Mouse (Mus musculus) heart, embryonic 15.5 days (tissue): Measurements from ENCODE around the gene Hist1h4c. TPM values are rescaled to one million over a fixed set of nuclear protein-coding genes. Genes with fewer than 3 reads are reported as not detected.

ENCODE experiments used
- ATAC-seq: fragments of 200-750 bp; cut with Nextera tagmentation; replicated peaks from 2 replicates; pipeline ENCODE4 v1.8.0; 2017; ENCODE audit warnings: low read depth, moderate TSS enrichment; ENCODE audit not compliant: insufficient number of reproducible peaks, insufficient read depth, low FRiP score
- H3K27ac ChIP-seq: fragments of 300-500 bp; sonication (generic); 2 replicates; pipeline ENCODE4 v1.5.1; 2015; ENCODE audit warnings: mild to moderate bottlenecking, inconsistent platforms
- H3K27me3 ChIP-seq: fragments of 300-500 bp; sonication (generic); 2 replicates; pipeline ENCODE4 v1.6.1; 2015; ENCODE audit warnings: inconsistent platforms
- H3K36me3 ChIP-seq: fragments of 300-500 bp; sonication (generic); 2 replicates; pipeline ENCODE4 v1.6.1; 2015; ENCODE audit warnings: mild to moderate bottlenecking, inconsistent platforms
- H3K4me1 ChIP-seq: fragments of 300-500 bp; sonication (generic); replicated peaks from 2 replicates; pipeline ENCODE4 v1.6.1; 2015; ENCODE audit warnings: inconsistent platforms
- H3K4me2 ChIP-seq: fragments of 300-500 bp; sonication (generic); 2 replicates; pipeline ENCODE4 v1.6.1; 2015; ENCODE audit warnings: inconsistent platforms, mild to moderate bottlenecking, moderate library complexity
- H3K4me3 ChIP-seq: fragments of 300-500 bp; sonication (generic); 2 replicates; pipeline ENCODE4 v1.5.1; 2015; ENCODE audit warnings: mild to moderate bottlenecking, inconsistent platforms
- H3K9ac ChIP-seq: fragments of 300-500 bp; sonication (generic); 2 replicates; pipeline ENCODE4 v1.6.1; 2015; ENCODE audit warnings: mild to moderate bottlenecking, inconsistent platforms
- H3K9me3 ChIP-seq: fragments of 300-500 bp; sonication (generic); replicated peaks from 2 replicates; pipeline ENCODE4 v1.6.1; 2016; ENCODE audit warnings: inconsistent platforms
- WGBS: fragments of 180-500 bp; shearing (Covaris S2); methylation state at CpG from one replicate; pipeline ENCODE4 v1.1.7; 2015; ENCODE audit warnings: mixed read lengths; 5-methylcytosine and 5-hydroxymethylcytosine counted together
- microRNA-seq: library from miRNA; unstranded; fragments of <30 nt; microRNA quantifications from one replicate; pipeline ENCODE4, GENCODE M21; 2016
- polyA plus RNA-seq: library from polyadenylated mRNA; unstranded; fragments of >200 nt; fragmentation: Nextera tagmentation; extraction: Ambion mirVana; gene quantifications from 2 replicates; pipeline ENCODE4 v1.2.1, GENCODE M21; 2015

Gene Hist1h4c
- polyA plus RNA-seq, 1 experiment from 2014 or later, result 2.4 TPM

DNA sequence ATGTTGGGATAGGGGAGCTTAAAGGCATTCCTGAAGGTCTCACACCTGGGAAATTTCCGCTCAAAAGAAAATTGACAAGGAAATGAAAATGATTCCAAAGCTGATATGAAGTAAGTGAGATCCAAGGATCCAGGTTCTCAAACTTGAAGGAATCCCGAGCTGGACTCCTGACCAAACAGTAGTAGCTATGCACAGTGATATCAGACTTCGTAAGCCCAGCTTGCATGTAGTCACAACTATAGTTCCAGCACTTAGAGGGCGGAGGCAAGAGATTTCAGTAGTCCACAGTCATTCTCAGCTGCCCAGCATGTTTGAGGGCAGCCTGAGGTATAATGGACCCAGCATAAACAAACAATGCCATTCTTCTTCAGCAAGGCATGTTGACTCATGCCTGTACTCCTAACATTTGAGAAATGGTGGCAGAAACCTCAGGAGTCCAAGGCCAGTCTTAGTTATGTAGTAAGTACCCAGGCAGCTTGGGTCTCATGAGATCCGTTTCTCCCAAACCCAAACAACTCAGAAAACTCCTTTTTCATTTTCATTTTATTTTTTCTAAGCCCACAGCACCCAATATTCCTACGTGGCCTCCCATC is 16.2 kb downstream of the Hist1h4c start:
- no peak overlapping the region for H3K4me2 ChIP-seq
- no peaks in the 10 kb centered on the region for H3K9me3 ChIP-seq
- peaks cover 19% of the 10 kb centered on the region for H3K4me1 ChIP-seq
- H3K9ac ChIP-seq, result no peak overlapping the region
- H3K36me3 ChIP-seq, result no peaks in the 10 kb centered on the region
- H3K27me3 ChIP-seq, result no peaks in the 10 kb centered on the region
- no peak for ATAC-seq
- 82% methylated on average over 6 of the region's 6 CpGs for WGBS
- H3K4me3 ChIP-seq, result no peak overlapping the region
- H3K27ac ChIP-seq, result no peak overlapping the region

DNA sequence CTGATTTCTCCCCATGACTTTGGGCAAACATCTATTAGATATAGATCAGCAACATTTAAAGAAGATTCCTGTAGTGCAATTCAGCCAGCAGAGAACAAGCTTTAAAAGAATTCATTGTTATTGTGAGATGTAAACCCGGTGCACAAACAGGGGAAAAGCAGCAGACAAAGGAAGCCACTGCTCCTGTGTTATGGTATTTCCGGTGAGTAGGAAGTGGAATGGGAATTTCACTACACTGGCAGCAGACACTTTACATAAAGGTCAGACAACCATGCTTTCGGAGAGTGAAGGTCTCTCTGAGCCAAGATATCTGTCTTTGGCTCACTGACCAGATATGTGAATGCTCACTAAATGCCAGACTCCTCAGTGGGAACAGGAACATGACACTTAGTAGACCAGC is 35.7 kb downstream of the Hist1h4c start:
- ATAC-seq, result no peak
- no peak overlapping the region for H3K9ac ChIP-seq
- WGBS, result 56% methylated on average over 3 of the region's 3 CpGs
- H3K4me3 ChIP-seq, result no peak overlapping the region
- H3K36me3 ChIP-seq, result no peaks in the 10 kb centered on the region
- H3K4me1 ChIP-seq, result no peaks in the 10 kb centered on the region
- H3K27ac ChIP-seq, result no peak overlapping the region
- no peak overlapping the region for H3K4me2 ChIP-seq
- H3K9me3 ChIP-seq, result no peaks in the 10 kb centered on the region
- no peaks in the 10 kb centered on the region for H3K27me3 ChIP-seq

DNA sequence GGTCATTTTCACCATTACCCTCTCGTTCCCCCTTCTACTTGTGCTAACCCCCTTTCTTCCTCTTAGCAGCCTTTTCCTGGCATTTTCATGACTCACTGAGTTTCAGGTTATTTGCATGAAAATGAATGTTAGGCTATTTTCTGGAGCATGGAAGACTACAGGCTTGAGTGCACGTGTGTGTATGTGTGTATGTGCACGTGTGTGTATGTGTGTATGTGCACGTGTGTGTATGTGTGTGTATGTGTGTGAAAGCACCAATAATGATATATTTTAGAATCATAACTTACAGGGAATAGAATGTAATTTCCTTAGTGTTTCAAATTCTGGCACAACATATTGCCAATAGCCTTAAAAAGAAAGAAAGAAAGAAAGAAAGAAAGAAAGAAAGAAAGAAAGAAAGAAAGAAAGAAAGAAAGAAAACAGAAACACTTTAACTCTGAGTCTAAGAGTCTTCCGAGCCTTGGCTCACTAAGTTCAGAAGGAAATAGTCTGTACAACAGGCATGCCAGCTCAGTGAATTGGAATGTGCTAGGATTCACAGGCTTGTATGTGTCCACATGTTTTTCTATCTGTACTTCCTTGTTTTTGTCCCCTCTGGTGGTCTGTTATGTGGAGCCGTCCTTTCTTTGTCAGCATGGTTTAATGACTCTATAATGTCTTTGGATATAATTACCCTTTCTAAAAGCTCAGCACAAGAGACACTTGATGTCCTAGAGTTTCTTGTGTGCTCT is 38.5 kb downstream of the Hist1h4c start:
- 61% methylated on average over 6 of the region's 6 CpGs for WGBS
- H3K9me3 ChIP-seq, result no peaks in the 10 kb centered on the region
- no peak overlapping the region for H3K27ac ChIP-seq
- no peaks in the 10 kb centered on the region for H3K27me3 ChIP-seq
- no peaks in the 10 kb centered on the region for H3K36me3 ChIP-seq
- no peak overlapping the region for H3K4me3 ChIP-seq
- H3K4me1 ChIP-seq, result no peaks in the 10 kb centered on the region
- H3K9ac ChIP-seq, result no peak overlapping the region
- no peak overlapping the region for H3K4me2 ChIP-seq
- ATAC-seq, result no peak

Small RNA genes lying within 50 kb of the gene (microRNA-seq; reads per million reads assigned to microRNA genes)
- gene Gm44314, result not detected
- gene Gm44350, result not detected

Other genes with a start within 250 kb of the Hist1h4c start
- gene Btn1a1, start 232.6 kb downstream of the Hist1h4c start, polyA plus RNA-seq, result 0.85 and 1.4 TPM in 2 replicates
- 0.31 and 0.41 TPM in 2 replicates for gene Btn2a2, start 209.6 kb downstream of the Hist1h4c start, polyA plus RNA-seq
- gene Hist1h4h, start 167.4 kb downstream of the Hist1h4c start, polyA plus RNA-seq, result 5.4 and 5.7 TPM in 2 replicates
- gene Hist1h2af, start 164.5 kb downstream of the Hist1h4c start, polyA plus RNA-seq, result 2.2 and 2.6 TPM in 2 replicates
- gene Hist1h3g, start 163.0 kb downstream of the Hist1h4c start, polyA plus RNA-seq, result 1.6 and 3.1 TPM in 2 replicates
- 0.61 and 0.74 TPM in 2 replicates for gene Hist1h2bh, start 155.1 kb downstream of the Hist1h4c start, polyA plus RNA-seq
- 0.16 and 0.25 TPM in 2 replicates for gene Hist1h3f, start 154.4 kb downstream of the Hist1h4c start, polyA plus RNA-seq
- 0.62 and 0.66 TPM in 2 replicates for gene Hist1h4f, start 146.8 kb downstream of the Hist1h4c start, polyA plus RNA-seq
- gene Hist1h1d, start 145.2 kb downstream of the Hist1h4c start, polyA plus RNA-seq, result 0.18 and 0.23 TPM in 2 replicates
- gene Hist1h3e, start 136.1 kb downstream of the Hist1h4c start, polyA plus RNA-seq, result 1.7 and 2.4 TPM in 2 replicates
- 33.7 and 35.5 TPM in 2 replicates for gene Hist1h2ae, start 127.2 kb downstream of the Hist1h4c start, polyA plus RNA-seq
- 4.3 and 4.6 TPM in 2 replicates for gene Hist1h2bg, start 127.1 kb downstream of the Hist1h4c start, polyA plus RNA-seq
- 0.97 and 1.5 TPM in 2 replicates for gene Hist1h2bf, start 124.3 kb downstream of the Hist1h4c start, polyA plus RNA-seq
- 1.2 and 1.6 TPM in 2 replicates for gene Hist1h2ad, start 124.1 kb downstream of the Hist1h4c start, polyA plus RNA-seq
- gene Hist1h3d, start 122.7 kb downstream of the Hist1h4c start, polyA plus RNA-seq, result 2.0 and 2.2 TPM in 2 replicates
- gene Hist1h4d, start 116.9 kb downstream of the Hist1h4c start, polyA plus RNA-seq, result 48.2 and 53.2 TPM in 2 replicates
- gene Hist1h2be, start 77.3 kb downstream of the Hist1h4c start, polyA plus RNA-seq, result 1.7 and 1.9 TPM in 2 replicates
- 9.6 and 10.8 TPM in 2 replicates for gene Hist1h1e, start 75.9 kb downstream of the Hist1h4c start, polyA plus RNA-seq
- gene Hist1h2ac, start 14.5 kb downstream of the Hist1h4c start, polyA plus RNA-seq, result 0.50 and 0.74 TPM in 2 replicates
- 51.8 and 52.1 TPM in 2 replicates for gene Hist1h2bc, start 14.3 kb downstream of the Hist1h4c start, polyA plus RNA-seq
- gene Hist1h1t, start 2.6 kb downstream of the Hist1h4c start, polyA plus RNA-seq, result 0.14 TPM in 1 of 2 replicates, not detected in the other
- 10.3 and 13.6 TPM in 2 replicates for gene Hfe, start 12.4 kb upstream of the Hist1h4c start, polyA plus RNA-seq
- gene Hist1h1c, start 40.4 kb upstream of the Hist1h4c start, polyA plus RNA-seq, result 38.8 and 41.2 TPM in 2 replicates
- 2.0 and 4.1 TPM in 2 replicates for gene Hist1h3c, start 47.1 kb upstream of the Hist1h4c start, polyA plus RNA-seq
- 1.2 and 1.9 TPM in 2 replicates for gene Hist1h2bb, start 48.3 kb upstream of the Hist1h4c start, polyA plus RNA-seq
- 15.3 and 20.4 TPM in 2 replicates for gene Hist1h2ab, start 52.7 kb upstream of the Hist1h4c start, polyA plus RNA-seq
- 3.1 and 4.7 TPM in 2 replicates for gene Hist1h3b, start 53.8 kb upstream of the Hist1h4c start, polyA plus RNA-seq
- gene Hist1h4b, start 58.6 kb upstream of the Hist1h4c start, polyA plus RNA-seq, result 1.2 and 1.7 TPM in 2 replicates
- gene Hist1h4a, start 62.8 kb upstream of the Hist1h4c start, polyA plus RNA-seq, result not detected in 2 replicates
- gene Hist1h3a, start 63.9 kb upstream of the Hist1h4c start, polyA plus RNA-seq, result 1.5 and 2.4 TPM in 2 replicates
- gene Hist1h1a, start 65.2 kb upstream of the Hist1h4c start, polyA plus RNA-seq, result 0.76 and 0.98 TPM in 2 replicates
- gene Trim38, start 71.5 kb upstream of the Hist1h4c start, polyA plus RNA-seq, result not detected in 2 replicates
- gene Slc17a2, start 108.5 kb upstream of the Hist1h4c start, polyA plus RNA-seq, result not detected in 2 replicates
- 0.03 TPM in 1 of 2 replicates, not detected in the other for gene Slc17a3, start 141.0 kb upstream of the Hist1h4c start, polyA plus RNA-seq
- not detected in 2 replicates for gene Slc17a1, start 169.3 kb upstream of the Hist1h4c start, polyA plus RNA-seq
- gene Slc17a4, start 216.6 kb upstream of the Hist1h4c start, polyA plus RNA-seq, result not detected in 2 replicates
- not detected in 2 replicates for gene Hist1h2ba, start 235.7 kb upstream of the Hist1h4c start, polyA plus RNA-seq
- not detected in 2 replicates for gene Hist1h2aa, start 236.0 kb upstream of the Hist1h4c start, polyA plus RNA-seq